ENCODE assay signal across 33 mouse cellular contexts in the genomic region with DNA sequence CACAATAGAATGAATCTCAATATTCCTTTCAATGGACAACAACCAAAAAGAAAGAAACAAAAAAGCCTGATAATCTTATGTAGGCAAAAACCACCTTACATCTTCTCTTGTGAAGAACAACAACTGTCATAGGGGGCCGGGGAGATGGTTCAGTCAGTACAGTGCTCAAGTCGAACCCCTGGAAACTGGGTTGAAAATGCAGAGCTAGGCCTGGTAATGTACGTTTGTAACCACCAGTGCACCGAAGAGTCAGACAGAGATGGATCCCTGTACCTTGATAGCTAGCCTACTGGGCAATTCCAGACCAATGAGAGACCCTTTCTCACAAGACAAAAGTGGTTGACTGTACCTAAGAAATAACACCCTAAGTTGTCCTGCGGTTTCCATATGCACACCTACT. TPM values are rescaled to one million over a fixed set of nuclear protein-coding genes. Genes with fewer than 3 reads are reported as not detected.
"Had no signal": no experiment of that assay in that cellular context is flagged by ENCODE, and none has a peak within 500 bp of the region (broad histone marks: within the 10 kb centered on the region; RNA-seq: fewer than 3 reads in every experiment).

No protein-coding gene starts in this region.

- H3K9ac ChIP-seq: limb, embryonic 12.5 days; limb, embryonic 13.5 days; limb, embryonic 15.5 days; liver, embryonic 12.5 days; liver, embryonic 13.5 days; liver, embryonic 14.5 days; liver, embryonic 15.5 days; liver, postnatal 0 days; lung, embryonic 14.5 days; lung, embryonic 15.5 days; midbrain, embryonic 12.5 days; midbrain, embryonic 13.5 days; neural tube, embryonic 12.5 days had no signal

- H3K36me3 ChIP-seq: limb, embryonic 10.5 days; limb, embryonic 12.5 days; limb, embryonic 15.5 days; liver, embryonic 12.5 days; liver, embryonic 13.5 days; liver, embryonic 15.5 days; midbrain, embryonic 10.5 days; midbrain, embryonic 12.5 days; midbrain, embryonic 13.5 days; neural tube, embryonic 12.5 days had no signal

- ATAC-seq: liver, embryonic 12.5 days; liver, postnatal 0 days; lung, postnatal 0 days; midbrain, embryonic 13.5 days; midbrain, embryonic 16.5 days had no signal

- H3K27me3 ChIP-seq: limb, embryonic 12.5 days; liver, embryonic 12.5 days; liver, embryonic 13.5 days; liver, embryonic 15.5 days; lung, embryonic 15.5 days; midbrain, embryonic 12.5 days; midbrain, embryonic 13.5 days; neural tube, embryonic 12.5 days had no signal

- H3K4me1 ChIP-seq: limb, embryonic 13.5 days; limb, embryonic 15.5 days; liver, embryonic 12.5 days; liver, embryonic 13.5 days; liver, embryonic 15.5 days; lung, embryonic 15.5 days; megakaryocyte, embryonic 14.5 days; midbrain, embryonic 10.5 days; midbrain, embryonic 13.5 days; neural tube, embryonic 12.5 days had no signal

- H3K27ac ChIP-seq: limb, embryonic 10.5 days; limb, embryonic 12.5 days; limb, embryonic 13.5 days; limb, embryonic 15.5 days; liver, embryonic 12.5 days; liver, embryonic 13.5 days; liver, embryonic 14.5 days; liver, embryonic 15.5 days; lung, embryonic 15.5 days; macrophage; midbrain, embryonic 10.5 days; midbrain, embryonic 12.5 days; midbrain, embryonic 13.5 days; neural tube, embryonic 12.5 days had no signal

- H3K4me2 ChIP-seq: limb, embryonic 12.5 days; limb, embryonic 13.5 days; limb, embryonic 15.5 days; liver, embryonic 11.5 days; liver, embryonic 12.5 days; liver, embryonic 13.5 days; liver, embryonic 15.5 days; lung, embryonic 14.5 days; lung, embryonic 15.5 days; midbrain, embryonic 12.5 days; midbrain, embryonic 13.5 days; neural tube, embryonic 12.5 days had no signal

- H3K9me3 ChIP-seq: limb, embryonic 10.5 days; limb, embryonic 12.5 days; limb, embryonic 13.5 days; limb, embryonic 15.5 days; liver, embryonic 12.5 days; liver, embryonic 13.5 days; liver, embryonic 15.5 days; lung, embryonic 15.5 days; megakaryocyte, embryonic 14.5 days; midbrain, embryonic 10.5 days; midbrain, embryonic 12.5 days; midbrain, embryonic 13.5 days; neural tube, embryonic 12.5 days had no signal

- DNase-seq: liver; liver, embryonic 13.5 days; liver, postnatal 0 days; lung, adult 18-20 months; lung, adult 2 months; lung, embryonic 14.5 days; lung, postnatal 10 days; lung, postnatal 36 days; lung, postnatal 4 days; midbrain, embryonic 14.5 days had no signal

- H3K4me3 ChIP-seq: left cerebral cortex, adult 2 months; limb, embryonic 10.5 days; limb, embryonic 12.5 days; limb, embryonic 13.5 days; limb, embryonic 15.5 days; liver, embryonic 12.5 days; liver, embryonic 13.5 days; liver, embryonic 15.5 days; lung, embryonic 15.5 days; megakaryocyte, embryonic 14.5 days; midbrain, embryonic 10.5 days; midbrain, embryonic 12.5 days; midbrain, embryonic 13.5 days; myocyte; neural tube, embryonic 12.5 days had no signal

RNA-seq across cellular contexts. Expression of gene Npnt, which starts 47.2 kb away (rescaled TPM):
- total RNA-seq: megakaryocyte progenitor cell, adult 5-6 weeks; megakaryocyte, adult 5-6 weeks; megakaryocyte-erythroid progenitor cell, adult 5-6 weeks; monocyte, adult 5-6 weeks had no signal
- polyA plus RNA-seq: macrophage had no signal
